Mouse (Mus musculus) hindbrain, embryonic 16.5 days (tissue): ENCODE data around the gene Tspan14. TPM values are rescaled to one million over a fixed set of nuclear protein-coding genes. Genes with fewer than 3 reads are reported as not detected.

ENCODE experiments used
- ATAC-seq: fragments of 200-750 bp; cut with Nextera tagmentation; 2 replicates; pipeline ENCODE4 v1.8.0; 2017; ENCODE audit warnings: moderate TSS enrichment, moderate library complexity
- H3K27ac ChIP-seq: fragments of 300-500 bp; sonication (generic); 2 replicates; pipeline ENCODE4 v1.5.1; 2014; ENCODE audit warnings: low read depth, mild to moderate bottlenecking, control low read depth, low read length, moderate library complexity
- H3K27me3 ChIP-seq: fragments of 300-500 bp; sonication (generic); replicated peaks from 2 replicates; pipeline ENCODE4 v1.6.1; 2014; ENCODE audit warnings: low read length; ENCODE audit not compliant: control insufficient read depth, insufficient read depth
- H3K36me3 ChIP-seq: fragments of 300-500 bp; sonication (generic); 2 replicates; pipeline ENCODE4 v1.6.1; 2014; ENCODE audit warnings: mild to moderate bottlenecking, low read length, moderate library complexity, mixed read lengths; ENCODE audit not compliant: control insufficient read depth, insufficient read depth
- H3K4me1 ChIP-seq: fragments of 300-500 bp; sonication (generic); 2 replicates; pipeline ENCODE4 v1.6.1; 2014; ENCODE audit warnings: low read depth, low read length; ENCODE audit not compliant: control insufficient read depth, insufficient read depth
- H3K4me2 ChIP-seq: fragments of 300-500 bp; sonication (generic); 2 replicates; pipeline ENCODE4 v1.6.1; 2014; ENCODE audit warnings: mild to moderate bottlenecking, low read length, control low read depth, moderate library complexity
- H3K4me3 ChIP-seq: fragments of 300-500 bp; sonication (generic); 2 replicates; pipeline ENCODE4 v1.5.1; 2014; ENCODE audit warnings: mild to moderate bottlenecking, low read length, control low read depth, moderate library complexity
- H3K9ac ChIP-seq: fragments of 300-500 bp; sonication (generic); 2 replicates; pipeline ENCODE4 v1.6.1; 2014; ENCODE audit warnings: low read depth, mild to moderate bottlenecking, control low read depth, low read length, moderate library complexity
- H3K9me3 ChIP-seq: fragments of 300-500 bp; sonication (generic); 2 replicates; pipeline ENCODE4 v1.6.1; 2014; ENCODE audit warnings: mild to moderate bottlenecking, low read length, moderate library complexity; ENCODE audit not compliant: control insufficient read depth
- WGBS: fragments of 180-500 bp; shearing (Covaris S2); extraction: QIAGEN DNeasy Blood & Tissue Kit; methylation state at CpG from one replicate; pipeline ENCODE4 v1.1.7; 2014; 5-methylcytosine and 5-hydroxymethylcytosine counted together
- polyA plus RNA-seq: library from polyadenylated mRNA; unstranded; fragments of >200 nt; fragmentation: Nextera tagmentation; extraction: Ambion mirVana; gene quantifications from 2 replicates; pipeline ENCODE4 v1.2.1, GENCODE M21; 2015

The Tspan14 gene
- polyA plus RNA-seq, 1 experiment from 2014 or later, result 52.5 TPM

GRCm38 (mm10) chr14:40932225-40932624, 34.4 kb downstream of the Tspan14 start:
- H3K36me3 ChIP-seq, result no peaks in the 10 kb centered on the region
- H3K4me1 ChIP-seq, result peaks cover 7% of the 10 kb centered on the region
- no peak for ATAC-seq
- H3K27me3 ChIP-seq, result no peaks in the 10 kb centered on the region
- 84% methylated on average over 9 of the region's 9 CpGs for WGBS
- H3K4me3 ChIP-seq, result no peak overlapping the region
- H3K27ac ChIP-seq, result no peak overlapping the region
- no peak overlapping the region for H3K4me2 ChIP-seq
- H3K9ac ChIP-seq, result no peak overlapping the region
- no peaks in the 10 kb centered on the region for H3K9me3 ChIP-seq

GRCm38 (mm10) chr14:40931115-40931829, 35.3 kb downstream of the Tspan14 start:
- 0 out of 2 replicates have a peak overlapping the region, but pooled peaks have one; percentile 7 for H3K27ac ChIP-seq
- no peaks in the 10 kb centered on the region for H3K27me3 ChIP-seq
- H3K36me3 ChIP-seq, result no peaks in the 10 kb centered on the region
- 48% methylated on average over 3 of the region's 3 CpGs for WGBS
- H3K9ac ChIP-seq, result no peak overlapping the region
- ATAC-seq, result no peak
- peaks cover 4% of the 10 kb centered on the region; the same call in 1 of the 2 replicates for H3K4me1 ChIP-seq
- no peak overlapping the region for H3K4me2 ChIP-seq
- H3K4me3 ChIP-seq, result no peak overlapping the region
- no peaks in the 10 kb centered on the region for H3K9me3 ChIP-seq

GRCm38 (mm10) chr14:40929943-40930342, 36.7 kb downstream of the Tspan14 start:
- Histone ChIP-seq H3K36me3 (no peaks in the 10 kb centered on the region), H3K4me2 (no peak overlapping the region), H3K27ac (no peak overlapping the region), H3K27me3 (no peaks in the 10 kb centered on the region), H3K4me1 (peaks cover 4% of the 10 kb centered on the region; the same call in 1 of the 2 replicates), H3K9me3 (no peaks in the 10 kb centered on the region), H3K9ac (no peak overlapping the region), H3K4me3 (no peak overlapping the region)
- no peak for ATAC-seq
- WGBS, result 90% methylated on average over 2 of the region's 2 CpGs

- Histone ChIP-seq H3K27me3 (no peaks in the 10 kb centered on the region), H3K4me1 (peaks cover 8% of the 10 kb centered on the region), H3K4me3 (no peak overlapping the region), H3K4me2 (no peak overlapping the region), H3K36me3 (no peaks in the 10 kb centered on the region), H3K9ac (no peak overlapping the region), H3K27ac (no peak overlapping the region), H3K9me3 (no peaks in the 10 kb centered on the region)
- no peak for ATAC-seq
- 65% methylated on average over 5 of the region's 5 CpGs for WGBS
These were observed 37.7 kb downstream of the Tspan14 start for GRCm38 (mm10) chr14:40928897-40929296.

- no peaks in the 10 kb centered on the region for H3K9me3 ChIP-seq
- WGBS, result 82% methylated on average over 2 of the region's 2 CpGs
- no peak for ATAC-seq
These were observed 39.6 kb downstream of the Tspan14 start for GRCm38 (mm10) chr14:40927041-40927440.

GRCm38 (mm10) chr14:40924378-40925113, 42.1 kb downstream of the Tspan14 start:
- no peak overlapping the region for H3K4me3 ChIP-seq
- no peak overlapping the region for H3K4me2 ChIP-seq
- H3K4me1 ChIP-seq, result peaks cover 4% of the 10 kb centered on the region; the same call in 1 of the 2 replicates
- no peaks in the 10 kb centered on the region for H3K36me3 ChIP-seq
- ATAC-seq, result no peak
- no peaks in the 10 kb centered on the region for H3K27me3 ChIP-seq
- H3K27ac ChIP-seq, result no peak overlapping the region
- 53% methylated on average over 10 of the region's 10 CpGs for WGBS
- H3K9ac ChIP-seq, result no peak overlapping the region
- no peaks in the 10 kb centered on the region for H3K9me3 ChIP-seq

More at GRCm38 (mm10) chr14:40927041-40927440, 39.6 kb downstream of the Tspan14 start:
- Histone ChIP-seq H3K4me1 (peaks cover 8% of the 10 kb centered on the region), H3K4me2 (no peak overlapping the region), H3K9ac (no peak overlapping the region), H3K36me3 (no peaks in the 10 kb centered on the region), H3K27ac (no peak overlapping the region), H3K27me3 (no peaks in the 10 kb centered on the region), H3K4me3 (no peak overlapping the region)

GRCm38 (mm10) chr14:40921241-40921640, 45.4 kb downstream of the Tspan14 start:
- H3K27ac ChIP-seq, result no peak overlapping the region

GRCm38 (mm10) chr14:40919521-40919920, 47.1 kb downstream of the Tspan14 start:
- Histone ChIP-seq H3K4me1 (peaks cover 2% of the 10 kb centered on the region; the same call in 1 of the 2 replicates), H3K36me3 (0 out of 2 replicates have a peak, but pooled peaks cover 4% of the 10 kb centered on the region), H3K4me2 (no peak overlapping the region), H3K9me3 (no peaks in the 10 kb centered on the region), H3K27ac (no peak overlapping the region), H3K27me3 (no peaks in the 10 kb centered on the region), H3K4me3 (no peak overlapping the region), H3K9ac (no peak overlapping the region)
- no peak for ATAC-seq
- WGBS, result 89% methylated on average over 7 of the region's 7 CpGs

More at GRCm38 (mm10) chr14:40921241-40921640, 45.4 kb downstream of the Tspan14 start:
- Histone ChIP-seq H3K27me3 (no peaks in the 10 kb centered on the region), H3K9me3 (no peaks in the 10 kb centered on the region), H3K9ac (no peak overlapping the region), H3K36me3 (no peaks in the 10 kb centered on the region), H3K4me2 (no peak overlapping the region), H3K4me1 (peaks cover 4% of the 10 kb centered on the region; the same call in 1 of the 2 replicates), H3K4me3 (no peak overlapping the region)
- 94% methylated on average over 1 of the region's 1 CpGs for WGBS
- ATAC-seq, result no peak

- Histone ChIP-seq H3K9ac (no peak overlapping the region), H3K27me3 (no peaks in the 10 kb centered on the region), H3K4me2 (no peak overlapping the region), H3K4me1 (no peaks in the 10 kb centered on the region), H3K9me3 (no peaks in the 10 kb centered on the region), H3K27ac (no peak overlapping the region), H3K36me3 (0 out of 2 replicates have a peak, but pooled peaks cover 4% of the 10 kb centered on the region), H3K4me3 (no peak overlapping the region)
- WGBS, result 83% methylated on average over 5 of the region's 7 CpGs
- no peak for ATAC-seq
These were observed 48.1 kb downstream of the Tspan14 start for GRCm38 (mm10) chr14:40918477-40918876.
